Mouse (Mus musculus) CH12.LX (cell line): ENCODE data around the gene Dusp6. TPM values are rescaled to one million over a fixed set of nuclear protein-coding genes. Genes with fewer than 3 reads are reported as not detected.

Experiments
- DNase-seq: peaks from one replicate; pipeline ENCODE4 v3.0.0-alpha.2; 2013; ENCODE audit errors: extremely low read depth
- H3K27ac ChIP-seq: 2 replicates; pipeline ENCODE4 v1.5.1; 2012; ENCODE audit warnings: low read depth, mild to moderate bottlenecking, control low read depth, moderate library complexity; ENCODE audit not compliant: insufficient read depth
- H3K27me3 ChIP-seq: replicated peaks from 2 replicates; pipeline ENCODE3; 2012; ENCODE audit warnings: inconsistent platforms
- H3K36me3 ChIP-seq, 2 experiments: replicated peaks in 1 of 2; 2 replicates each; pipeline versions ENCODE3 to v1.6.1; 2012; ENCODE audit warnings: inconsistent platforms in 1 of 2, low read length in 1 of 2, mild to moderate bottlenecking in 1 of 2, mixed read lengths in 1 of 2, moderate library complexity in 1 of 2; ENCODE audit not compliant: control insufficient read depth in 1 of 2, insufficient read depth in 1 of 2
- H3K4me1 ChIP-seq, 2 experiments: 2 replicates each; pipeline ENCODE4 v1.6.1; 2012; ENCODE audit warnings: inconsistent platforms in 1 of 2, moderate library complexity in 1 of 2; ENCODE audit not compliant: insufficient read depth in 2 of 2, control insufficient read depth in 1 of 2
- H3K4me2 ChIP-seq: 2 replicates; pipeline ENCODE4 v1.6.1; 2012; ENCODE audit warnings: low read depth, mild to moderate bottlenecking, control low read depth; ENCODE audit not compliant: poor library complexity, insufficient read depth, severe bottlenecking
- H3K4me3 ChIP-seq, 3 experiments: fragments of 150-350 bp in 1 of 3; sonication (generic) in 1 of 3; replicated peaks in 1 of 3; 2 replicates each; pipeline versions ENCODE3 to v1.5.1; 2011 to 2012; ENCODE audit warnings: low read depth in 2 of 3, low read length in 2 of 3, mild to moderate bottlenecking in 2 of 3, moderate library complexity in 2 of 3, control low read depth in 1 of 3, improper control_type of control experiment in 1 of 3, inconsistent platforms in 1 of 3, mixed read lengths in 1 of 3; ENCODE audit not compliant: poor library complexity in 1 of 3
- H3K79me2 ChIP-seq: replicated peaks from 2 replicates; pipeline ENCODE4 v1.6.1; 2012; ENCODE audit warnings: mild to moderate bottlenecking, moderate library complexity; ENCODE audit not compliant: control insufficient read depth, poor library complexity, insufficient read depth, severe bottlenecking; ENCODE audit errors: extremely low read depth
- H3K9ac ChIP-seq: 2 replicates; pipeline ENCODE4 v1.6.1; 2012; ENCODE audit warnings: low read depth, mild to moderate bottlenecking, control low read depth, moderate library complexity; ENCODE audit not compliant: insufficient read depth
- H3K9me3 ChIP-seq: replicated peaks from 2 replicates; pipeline ENCODE3; 2012; ENCODE audit warnings: low read length, inconsistent platforms, mixed read lengths
- BHLHE40 ChIP-seq: IDR thresholded peaks from 2 replicates; pipeline ENCODE4 v1.6.1; 2011; ENCODE audit warnings: mild to moderate bottlenecking, low read depth, low read length, improper control_type of control experiment
- CHD1 ChIP-seq: IDR thresholded peaks from 2 replicates; pipeline ENCODE4 v1.6.1; 2012; ENCODE audit warnings: low read depth, low read length, improper control_type of control experiment, inconsistent platforms
- CTCF ChIP-seq, 2 experiments: IDR thresholded peaks in 1 of 2; conservative IDR thresholded peaks in 1 of 2; 2 replicates each; pipeline ENCODE4 v1.5.1; 2011 to 2012; ENCODE audit warnings: low read depth in 2 of 2, low read length in 2 of 2, improper control_type of control experiment in 1 of 2, inconsistent platforms in 1 of 2, mild to moderate bottlenecking in 1 of 2, moderate library complexity in 1 of 2
- E2F4 ChIP-seq: IDR thresholded peaks from 2 replicates; pipeline ENCODE4 v1.6.1; 2011; ENCODE audit warnings: low read depth, low read length, improper control_type of control experiment; ENCODE audit not compliant: insufficient replicate concordance
- ELF1 ChIP-seq: IDR thresholded peaks from 2 replicates; pipeline ENCODE4 v1.6.1; 2014; ENCODE audit warnings: low read depth, mild to moderate bottlenecking, inconsistent platforms, low read length, improper control_type of control experiment
- EP300 ChIP-seq: IDR thresholded peaks from 2 replicates; pipeline ENCODE4 v1.6.1; 2011; ENCODE audit warnings: low read length, improper control_type of control experiment
- HCFC1 ChIP-seq: IDR thresholded peaks from 2 replicates; pipeline ENCODE4 v1.6.1; 2012; ENCODE audit warnings: low read depth, mild to moderate bottlenecking, inconsistent platforms, low read length, improper control_type of control experiment
- IRF4 ChIP-seq: IDR thresholded peaks from 2 replicates; pipeline ENCODE4 v1.6.1; 2014; ENCODE audit warnings: low read depth, mild to moderate bottlenecking, inconsistent platforms, low read length, improper control_type of control experiment
- JUN ChIP-seq: IDR thresholded peaks from 2 replicates; pipeline ENCODE4 v1.6.1; 2011; ENCODE audit warnings: low read depth, mild to moderate bottlenecking, low read length, improper control_type of control experiment, moderate library complexity; ENCODE audit not compliant: insufficient read depth
- KAT2A ChIP-seq: IDR thresholded peaks from 2 replicates; pipeline ENCODE4 v1.6.1; 2012; ENCODE audit warnings: low read length, improper control_type of control experiment, inconsistent platforms; ENCODE audit not compliant: insufficient replicate concordance
- MAFK ChIP-seq: IDR thresholded peaks from 2 replicates; pipeline ENCODE4 v1.6.1; 2011; ENCODE audit warnings: low read length, improper control_type of control experiment; ENCODE audit not compliant: insufficient replicate concordance
- MAX ChIP-seq: IDR thresholded peaks from 2 replicates; pipeline ENCODE4 v1.6.1; 2011; ENCODE audit warnings: low read length, improper control_type of control experiment
- MEF2A ChIP-seq: IDR thresholded peaks from 2 replicates; pipeline ENCODE4 v1.6.1; 2014; ENCODE audit warnings: low read depth, mild to moderate bottlenecking, inconsistent platforms, low read length, improper control_type of control experiment, borderline replicate concordance
- MXI1 ChIP-seq: IDR thresholded peaks from 2 replicates; pipeline ENCODE4 v1.6.1; 2011; ENCODE audit warnings: mild to moderate bottlenecking, low read depth, low read length, improper control_type of control experiment
- NRF1 ChIP-seq: IDR thresholded peaks from 2 replicates; pipeline ENCODE4 v1.6.1; 2014; ENCODE audit warnings: low read depth, mild to moderate bottlenecking, inconsistent platforms, low read length, improper control_type of control experiment, moderate library complexity
- PAX5 ChIP-seq: IDR thresholded peaks from 2 replicates; pipeline ENCODE4 v1.6.1; 2012; ENCODE audit warnings: low read length, inconsistent platforms, mixed read lengths
- POLR2AphosphoS2 ChIP-seq: IDR thresholded peaks from 2 replicates; pipeline ENCODE4 v1.6.1; 2011; ENCODE audit warnings: low read depth, low read length, improper control_type of control experiment
- RAD21 ChIP-seq: IDR thresholded peaks from 2 replicates; pipeline ENCODE4 v1.6.1; 2011; ENCODE audit warnings: low read depth, mild to moderate bottlenecking, low read length, improper control_type of control experiment, moderate library complexity
- RCOR1 ChIP-seq: conservative IDR thresholded peaks from 2 replicates; pipeline ENCODE4 v1.6.1; 2012; ENCODE audit warnings: low read depth, mild to moderate bottlenecking, inconsistent platforms, low read length, improper control_type of control experiment
- SIN3A ChIP-seq: IDR thresholded peaks from 2 replicates; pipeline ENCODE4 v1.6.1; 2012; ENCODE audit warnings: low read length, improper control_type of control experiment, inconsistent platforms
- TBP ChIP-seq: conservative IDR thresholded peaks from 2 replicates; pipeline ENCODE4 v1.6.1; 2011; ENCODE audit warnings: low read depth, low read length, improper control_type of control experiment
- UBTF ChIP-seq: IDR thresholded peaks from 2 replicates; pipeline ENCODE4 v1.6.1; 2012; ENCODE audit warnings: low read depth, mild to moderate bottlenecking, inconsistent platforms, low read length, improper control_type of control experiment, moderate library complexity
- USF1 ChIP-seq: IDR thresholded peaks from 2 replicates; pipeline ENCODE4 v1.6.1; 2014; ENCODE audit warnings: low read depth, mild to moderate bottlenecking, inconsistent platforms, low read length, improper control_type of control experiment
- ZMIZ1 ChIP-seq: IDR thresholded peaks from 2 replicates; pipeline ENCODE4 v1.6.1; 2012; ENCODE audit warnings: low read depth, mild to moderate bottlenecking, inconsistent platforms, low read length, improper control_type of control experiment
- ZNF384 ChIP-seq: IDR thresholded peaks from 2 replicates; pipeline ENCODE4 v1.6.1; 2012; ENCODE audit warnings: low read depth, low read length, improper control_type of control experiment, inconsistent platforms
- dilution Hi-C: fragments of 300-500 bp; cut with MboI; formaldehyde crosslinking; loops from 2 replicates; pipeline ENCODE4 v1.14.3; 2020; ENCODE audit warnings: low sequenced_read_pairs; ENCODE audit not compliant: extremely low pct_unique_long_range_greater_than_20kb, extremely low pct_ligation_motif_present
- in situ Hi-C: fragments of 300-500 bp; cut with MboI; formaldehyde crosslinking; loops from 3 replicates; pipeline ENCODE4 v1.14.3; 2019; ENCODE audit warnings: low sequenced_read_pairs, low pct_ligation_motif_present, low pct_unique_long_range_greater_than_20kb, mixed read lengths
- polyA plus RNA-seq: library from polyadenylated mRNA; unstranded; fragments of >175 nt; gene quantifications from 2 replicates; pipeline ENCODE4 v1.2.1, GENCODE M21; 2012; ENCODE audit warnings: low read depth; ENCODE audit not compliant: insufficient read length
- total RNA-seq, 2 experiments: library from RNA; depleted of rRNA; stranded (reverse); fragments of 300-350 nt in 1 of 2; fragments of >200 nt in 1 of 2; gene quantifications; 2 replicates each; pipeline ENCODE4 v1.2.3; 2012 to 2014

The Dusp6 gene
- total and polyA plus RNA-seq, 3 experiments, result 6.1 to 11.6 (median 7.6) TPM

DNA sequence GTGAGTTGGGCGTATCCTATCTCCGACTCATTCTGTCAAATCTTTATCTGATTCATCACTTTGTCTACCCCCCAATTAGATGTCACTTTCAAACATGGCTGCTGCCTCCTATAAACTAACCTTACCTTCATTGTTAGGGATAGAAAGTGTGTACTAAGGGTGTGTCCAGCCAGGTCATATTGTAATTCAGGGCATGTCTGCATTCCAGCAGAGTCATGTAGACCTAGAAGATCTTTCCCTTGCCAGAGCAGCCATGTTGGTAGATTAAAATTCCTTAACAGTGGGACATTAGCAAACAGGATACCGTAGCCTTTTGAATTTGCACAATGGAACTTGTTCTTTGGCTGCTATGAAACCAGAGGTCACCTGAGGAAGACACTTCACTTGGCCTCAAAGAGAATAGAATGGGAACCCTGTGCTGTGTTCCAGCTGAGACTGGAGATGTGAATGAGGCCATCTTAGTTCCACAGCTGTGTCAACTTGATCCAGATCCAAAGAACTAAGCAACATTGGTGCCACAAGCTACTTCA is 30.1 kb downstream of the Dusp6 start:
- Histone ChIP-seq H3K9me3 (no peaks in the 10 kb centered on the region), H3K4me3 (no peak overlapping the region), H3K79me2 (no peaks in the 10 kb centered on the region), H3K27ac (no peak overlapping the region)
- TF ChIP-seq MAX, result no peak
- TF ChIP-seq CTCF (conservative IDR thresholded peaks at IDR 0.05 in 1 of 2, IDR thresholded peaks at IDR 0.05 in 1 of 2; ENCODE audit: low read depth in 2 of 2, low read length in 2 of 2), result no peak
- TF ChIP-seq E2F4, result no peak
- no peak for TF ChIP-seq ZMIZ1
- no peak for TF ChIP-seq SIN3A
- TF ChIP-seq MAFK, result no peak
- no peak for TF ChIP-seq BHLHE40
- no peak for TF ChIP-seq CHD1
- TF ChIP-seq ELF1, result no peak
- TF ChIP-seq PAX5, result no peak
- TF ChIP-seq TBP, result no peak
- TF ChIP-seq NRF1, result no peak
- no peak for TF ChIP-seq HCFC1
- no peak for TF ChIP-seq EP300
- TF ChIP-seq RCOR1, result no peak
- TF ChIP-seq, all 38 proteins: peak for 0
- in situ Hi-C loops, result no loop called here
- no peaks in the 10 kb centered on the region for H3K36me3 ChIP-seq
- dilution Hi-C loops, result no loop called here
- H3K27me3 ChIP-seq, result no peaks in the 10 kb centered on the region
- H3K9ac ChIP-seq, result no peak overlapping the region
- H3K4me1 ChIP-seq, result no peaks in the 10 kb centered on the region
- no peak overlapping the region for H3K4me2 ChIP-seq
- DNase-seq, result no peak

DNA sequence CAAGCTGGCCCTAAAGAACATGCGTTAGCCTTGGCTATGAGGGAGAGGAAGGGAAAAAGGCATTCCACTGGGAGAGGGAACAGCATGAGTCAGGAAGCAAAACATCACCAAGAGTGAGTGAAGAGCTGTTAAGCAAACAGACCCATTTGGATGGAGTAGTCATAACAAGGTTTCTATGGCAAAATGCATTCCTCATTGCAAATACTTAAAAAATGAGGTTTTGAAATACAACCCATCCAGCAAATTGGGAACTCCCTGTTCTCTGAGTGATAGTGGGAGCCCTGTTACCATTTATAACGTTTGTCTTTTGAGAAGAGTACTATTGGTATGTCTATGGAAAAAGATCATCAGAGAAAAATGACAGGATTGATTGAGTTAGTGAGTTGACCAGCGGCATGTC is 34.7 kb downstream of the Dusp6 start:
- Histone ChIP-seq H3K4me3 (no peak overlapping the region), H3K36me3 (no peaks in the 10 kb centered on the region), H3K27me3 (no peaks in the 10 kb centered on the region), H3K79me2 (no peaks in the 10 kb centered on the region), H3K9ac (no peak overlapping the region), H3K9me3 (no peaks in the 10 kb centered on the region), H3K27ac (no peak overlapping the region), H3K4me2 (no peak overlapping the region), H3K4me1 (0 out of 4 replicates have a peak, but pooled peaks cover 0 to 3% of the 10 kb centered on the region in 2 experiments)
- TF ChIP-seq ZNF384 (no peak), MAX (no peak), EP300 (no peak), TBP (no peak), ELF1 (no peak), POLR2AphosphoS2 (no peak), MAFK (no peak), USF1 (no peak), IRF4 (no peak), UBTF (no peak), MXI1 (no peak), NRF1 (no peak), JUN (no peak), KAT2A (no peak), RAD21 (no peak), MEF2A (no peak), PAX5 (no peak), BHLHE40 (no peak), RCOR1 (no peak)
- dilution Hi-C loops (no loop called here), in situ Hi-C loops (no loop called here)
- no peak for DNase-seq
